Mouse (Mus musculus): ENCODE measurements around the gene Krt33a. TPM values are rescaled to one million over a fixed set of nuclear protein-coding genes. Genes with fewer than 3 reads are reported as not detected.

Gene Krt33a
- total RNA-seq, 2 experiments from 2014 or later = not detected

DNA sequence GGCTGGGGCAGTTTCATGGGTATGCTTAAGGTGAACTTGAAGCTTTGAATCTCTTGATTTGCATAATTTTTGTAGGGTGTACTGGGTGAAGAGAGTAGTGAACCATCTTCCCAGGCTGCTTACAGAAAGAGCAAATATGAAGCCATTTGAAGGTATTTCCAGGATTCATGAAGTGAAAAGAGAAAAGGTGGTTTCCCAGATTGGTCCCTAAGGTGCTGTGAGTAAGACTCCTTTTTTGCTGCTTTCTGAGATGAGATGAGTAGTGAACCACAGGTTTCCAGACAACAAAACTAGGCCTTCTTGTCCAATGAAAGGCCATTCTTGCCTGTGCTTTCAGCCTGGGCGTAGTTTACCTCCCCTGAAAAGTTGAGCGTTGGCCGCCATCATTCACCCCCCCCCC, 27.5 kb downstream of the Krt33a start:
- DNase-seq (ENCODE audit: low spot score in 2 of 2) = no peak

DNA sequence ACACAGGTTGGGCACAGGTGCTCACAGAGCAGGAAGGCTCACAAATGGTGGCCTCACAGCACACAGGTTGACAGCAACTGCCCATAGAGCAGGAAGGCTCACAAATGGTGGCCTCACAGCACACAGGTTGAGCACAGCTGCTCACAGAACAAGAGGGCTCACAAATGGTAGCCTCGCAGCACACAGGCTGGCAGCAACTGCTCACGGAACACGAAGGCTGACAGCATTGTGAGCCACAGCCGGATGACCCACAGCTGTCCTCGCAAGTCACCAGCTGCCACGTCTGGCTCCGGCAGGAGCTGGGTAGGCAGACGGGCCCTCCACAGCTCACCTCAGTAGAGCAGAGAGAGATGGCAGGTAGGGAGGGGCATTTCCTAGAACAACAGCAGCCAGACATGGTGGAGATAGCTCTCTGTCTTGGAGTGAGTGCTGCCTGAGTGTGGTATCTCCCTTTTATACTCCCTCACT, 29.8 kb downstream of the Krt33a start, which contains the start of gene Krtap16-1:
Gene Krtap16-1 (minus strand): TSS at position 418 of the 468 bp plus-strand sequence.
- DNase-seq (ENCODE audit: low spot score in 2 of 2) = no peak

DNA sequence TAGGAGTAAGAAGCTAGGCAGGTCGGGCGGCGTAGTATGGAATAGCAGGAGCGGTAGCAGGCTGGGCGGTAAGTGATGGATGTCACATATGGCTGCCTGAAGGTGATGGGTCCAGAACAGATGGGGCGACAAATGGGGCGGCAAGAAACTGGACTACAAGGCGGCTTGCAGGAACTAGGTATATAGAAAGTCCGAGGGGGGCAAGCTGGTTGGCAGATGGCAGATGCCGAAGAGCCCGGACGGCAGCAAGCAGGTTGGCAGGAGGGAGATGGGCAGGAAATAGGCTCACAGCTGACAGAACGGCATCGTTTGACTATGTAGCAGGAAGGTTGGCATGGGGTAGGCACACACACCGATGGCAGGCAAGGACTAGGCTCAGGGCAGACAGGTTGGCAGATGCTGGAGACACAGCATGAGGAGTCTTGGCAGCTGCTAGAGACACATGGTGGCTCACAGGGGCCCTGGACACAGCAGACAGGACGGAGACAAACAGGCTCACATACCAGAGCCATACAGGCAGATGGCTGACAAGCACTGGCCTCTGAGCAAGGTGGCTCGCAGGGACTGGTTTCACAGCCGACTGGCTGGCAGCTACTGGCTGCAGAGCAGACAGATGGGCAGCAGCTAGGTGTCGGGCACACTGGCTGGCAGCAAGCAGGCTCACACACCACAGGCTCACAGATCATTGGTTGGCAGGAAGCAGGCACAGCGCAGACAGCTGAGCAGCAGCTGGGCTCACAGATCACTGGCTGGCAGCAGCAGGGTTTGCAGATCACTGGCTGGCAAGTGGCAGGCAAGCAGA, 30.5 kb downstream of the Krt33a start:
- DNase-seq (ENCODE audit: low spot score in 2 of 2) = peak; percentile 20 to 30

DNA sequence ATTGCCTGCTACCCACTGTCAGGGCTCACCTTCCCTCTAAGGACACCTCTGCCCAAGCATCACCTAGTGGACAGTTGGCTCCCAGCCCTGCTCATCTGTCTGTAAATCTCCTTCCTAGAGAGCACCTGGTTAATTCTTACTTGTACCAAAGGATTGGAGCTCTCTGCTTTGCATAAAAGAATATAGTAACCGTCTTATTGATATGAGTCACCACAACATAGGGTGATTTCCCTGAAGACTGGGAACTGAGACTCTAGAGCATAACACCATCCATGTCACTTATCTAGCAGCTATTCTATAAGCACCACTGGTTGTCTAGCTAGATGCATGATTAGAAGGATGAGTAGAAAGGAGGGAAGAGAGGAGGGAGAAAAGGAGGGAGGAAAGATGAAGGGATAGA, 32.6 kb downstream of the Krt33a start:
- no peak for DNase-seq (ENCODE audit: low spot score in 2 of 2)

DNA sequence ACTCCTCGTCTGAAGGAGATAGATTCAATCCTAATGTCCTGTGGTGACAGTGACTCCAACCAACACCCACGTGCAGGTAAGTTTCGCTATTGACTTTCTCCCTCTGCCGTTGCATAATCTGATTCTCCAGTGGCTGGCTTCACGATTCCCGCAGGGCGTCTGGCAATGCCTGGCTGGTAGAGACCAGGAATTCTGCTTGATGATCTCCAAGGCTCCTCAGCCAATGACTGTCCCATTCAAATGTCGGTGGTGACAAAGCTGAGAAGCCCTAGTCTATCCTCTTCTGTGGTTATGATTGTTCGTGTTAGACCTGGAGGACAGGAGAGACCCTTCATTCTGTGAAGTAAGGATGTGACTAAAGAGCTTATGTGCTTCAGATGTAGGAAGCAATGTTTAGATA, 33.3 kb downstream of the Krt33a start:
- no peak for DNase-seq (ENCODE audit: low spot score in 2 of 2)

DNA sequence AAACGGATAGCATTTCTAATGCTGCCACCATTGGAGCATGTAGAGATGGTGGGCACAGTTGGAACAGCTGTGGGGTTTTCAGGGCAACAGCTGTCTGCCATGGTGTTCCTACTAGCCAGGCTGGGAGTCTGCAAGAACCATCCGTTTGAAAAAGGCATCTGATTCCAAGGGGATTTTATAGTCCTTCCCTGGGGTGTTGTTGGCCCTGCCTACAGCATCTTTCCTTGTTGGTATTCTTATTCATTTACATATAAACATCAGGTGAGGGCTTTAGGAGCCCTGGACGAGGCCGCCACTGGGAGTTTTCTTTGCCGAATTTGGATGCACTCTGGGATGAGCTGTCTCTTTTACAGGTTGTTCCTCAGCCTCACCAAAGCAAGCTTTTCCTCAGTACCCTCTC, 37.1 kb downstream of the Krt33a start, which contains the start of gene Krtap29-1:
Gene Krtap29-1 (minus strand): TSS at position 101 of the 400 bp plus-strand sequence.
- DNase-seq (ENCODE audit: low spot score in 2 of 2) = no peak

DNA sequence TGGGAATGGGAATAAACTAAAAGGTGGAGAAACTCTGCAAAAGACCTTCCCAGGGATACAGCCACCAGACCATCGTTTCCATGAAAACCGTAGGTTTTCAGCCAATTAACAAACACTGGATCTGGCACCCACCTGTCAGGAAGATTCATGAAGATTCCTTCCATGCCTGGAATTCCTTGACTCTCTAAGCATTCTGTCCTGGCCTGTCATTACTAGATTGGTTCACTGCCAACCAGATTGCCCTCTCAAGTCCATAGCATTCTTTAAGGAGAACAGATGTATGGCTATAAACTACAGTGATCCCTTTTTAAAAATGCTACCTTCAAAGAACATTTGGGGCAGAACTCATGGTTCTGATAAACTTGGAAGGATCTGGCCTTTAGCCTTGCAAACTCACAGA, 50.1 kb downstream of the Krt33a start:
- DNase-seq (ENCODE audit: low spot score in 2 of 2) = no peak

DNA sequence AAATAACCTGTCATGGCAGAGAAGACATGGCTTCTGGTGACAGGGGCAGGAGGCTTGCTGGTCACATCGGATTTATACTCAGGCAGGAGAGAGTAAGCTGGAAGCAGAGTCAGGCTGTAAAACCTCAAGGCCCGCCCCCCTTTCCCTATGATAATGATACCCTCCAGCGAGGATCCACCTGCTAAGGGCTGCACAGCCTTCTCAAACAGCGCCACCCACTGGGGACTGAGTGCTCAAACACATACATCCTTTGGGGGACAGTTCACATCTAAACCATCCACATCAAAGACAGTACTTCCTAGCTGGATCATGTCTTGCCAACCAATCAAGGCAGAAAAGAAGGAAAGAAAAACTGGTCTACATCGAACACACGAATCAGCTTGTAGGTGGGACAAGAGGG, 51.8 kb downstream of the Krt33a start:
- DNase-seq (ENCODE audit: low spot score in 2 of 2) = no peak

Other genes with a start within 250 kb of the Krt33a start
- gene Gm11595, start 243.3 kb downstream of the Krt33a start, total RNA-seq (2021) = not detected
- gene Krtap4-8, start 235.5 kb downstream of the Krt33a start, total RNA-seq (2021) = not detected
- gene Krtap4-9, start 231.0 kb downstream of the Krt33a start, total RNA-seq (2021) = not detected
- gene Gm11596, start 222.7 kb downstream of the Krt33a start, total RNA-seq (2021) = not detected
- gene Gm11569, start 217.3 kb downstream of the Krt33a start, total RNA-seq (2021) = not detected
- not detected for gene Gm11554, start 211.8 kb downstream of the Krt33a start, total RNA-seq (2021)
- not detected for gene Krtap4-13, start 206.3 kb downstream of the Krt33a start, total RNA-seq (2021)
- not detected for gene Gm11564, start 200.5 kb downstream of the Krt33a start, total RNA-seq (2021)
- gene 2300003K06Rik, start 178.1 kb downstream of the Krt33a start, total RNA-seq (2021) = not detected
- gene Krtap4-16, start 164.6 kb downstream of the Krt33a start, total RNA-seq (2021) = not detected
- gene Gm11568, start 158.3 kb downstream of the Krt33a start, total RNA-seq (2021) = not detected
- not detected for gene Gm11559, start 151.7 kb downstream of the Krt33a start, total RNA-seq (2021)
- gene Krtap9-1, start 142.8 kb downstream of the Krt33a start, total RNA-seq (2021) = not detected
- not detected for gene Gm11567, start 137.0 kb downstream of the Krt33a start, total RNA-seq (2021)
- not detected for gene Krtap31-1, start 108.3 kb downstream of the Krt33a start, total RNA-seq (2021)
- not detected for gene Gm11565, start 101.5 kb downstream of the Krt33a start, total RNA-seq (2021)
- gene Krtap31-2, start 79.9 kb downstream of the Krt33a start, total RNA-seq (2021) = not detected
- gene Krtap9-5, start 67.7 kb downstream of the Krt33a start, total RNA-seq (2021) = not detected
- gene Krtap29-1, start 37.2 kb downstream of the Krt33a start, total RNA-seq (2021) = not detected
- gene Krtap16-1, start 29.6 kb downstream of the Krt33a start, total RNA-seq (2021) = not detected
- not detected for gene Krtap17-1, start 22.2 kb downstream of the Krt33a start, total RNA-seq (2021)
- not detected for gene Krt33b, start 13.7 kb upstream of the Krt33a start, total RNA-seq (2021)
- gene Krt34, start 25.3 kb upstream of the Krt33a start, total RNA-seq (2021) = not detected
- gene Krt31, start 34.3 kb upstream of the Krt33a start, total RNA-seq (2021) = not detected
- not detected for gene Krt32, start 72.0 kb upstream of the Krt33a start, total RNA-seq (2021)
- gene Krt35, start 80.0 kb upstream of the Krt33a start, total RNA-seq (2021) = not detected
- gene Krt36, start 89.4 kb upstream of the Krt33a start, total RNA-seq (2021) = not detected
- gene Krt13, start 105.4 kb upstream of the Krt33a start, total RNA-seq (2021) = not detected
- gene Krt15, start 119.7 kb upstream of the Krt33a start, total RNA-seq (2021) = under 1 TPM in 1 of 2 experiments, not detected in 1; 0.51 TPM
- not detected for gene Krt19, start 132.5 kb upstream of the Krt33a start, total RNA-seq (2021)
- 1 to 10 TPM; 3.8 to 4.4 TPM for gene Krt9, start 177.0 kb upstream of the Krt33a start, total RNA-seq (2021)
- gene Krt14, start 191.3 kb upstream of the Krt33a start, total RNA-seq (2021) = not detected
- not detected for gene Krt16, start 232.7 kb upstream of the Krt33a start, total RNA-seq (2021)
- gene Krt17, start 244.8 kb upstream of the Krt33a start, total RNA-seq (2021) = not detected

Data from layer of hippocampus, adult 18-20 months (tissue).